Mouse (Mus musculus) forebrain, embryonic 11.5 days (tissue): ENCODE results near the gene Tiam1. TPM values are rescaled to one million over a fixed set of nuclear protein-coding genes. Genes with fewer than 3 reads are reported as not detected.

Experiments used
- ATAC-seq: fragments of 200-750 bp; cut with Nextera tagmentation; replicated peaks from 2 replicates; pipeline ENCODE4 v1.8.0; 2017; ENCODE audit warnings: moderate TSS enrichment; ENCODE audit not compliant: low FRiP score
- DNase-seq: peaks from one replicate; pipeline ENCODE4 v3.0.0-alpha.2; 2017; ENCODE audit warnings: low spot score
- H3K27ac ChIP-seq: fragments of 300-500 bp; sonication (generic); 2 replicates; pipeline ENCODE4 v1.5.1; 2014; ENCODE audit warnings: low read depth, low read length
- H3K27me3 ChIP-seq: fragments of 300-500 bp; sonication (generic); 2 replicates; pipeline ENCODE4 v1.6.1; 2014; ENCODE audit warnings: mild to moderate bottlenecking, low read length, mixed read lengths; ENCODE audit not compliant: control insufficient read depth, insufficient read depth
- H3K36me3 ChIP-seq: fragments of 300-500 bp; sonication (generic); 2 replicates; pipeline ENCODE4 v1.6.1; 2014; ENCODE audit warnings: mild to moderate bottlenecking, low read length, moderate library complexity, mixed read lengths; ENCODE audit not compliant: control insufficient read depth, insufficient read depth
- H3K4me1 ChIP-seq: fragments of 300-500 bp; sonication (generic); replicated peaks from 2 replicates; pipeline ENCODE4 v1.6.1; 2014; ENCODE audit warnings: low read length, mixed read lengths; ENCODE audit not compliant: control insufficient read depth, insufficient read depth
- H3K4me2 ChIP-seq: fragments of 300-500 bp; sonication (generic); 2 replicates; pipeline ENCODE4 v1.6.1; 2014; ENCODE audit warnings: low read depth, mild to moderate bottlenecking, low read length, moderate library complexity, mixed read lengths; ENCODE audit not compliant: severe bottlenecking
- H3K4me3 ChIP-seq: fragments of 300-500 bp; sonication (generic); 2 replicates; pipeline ENCODE4 v1.5.1; 2014; ENCODE audit warnings: low read depth, low read length
- H3K9ac ChIP-seq: fragments of 300-500 bp; sonication (generic); 2 replicates; pipeline ENCODE4 v1.6.1; 2014; ENCODE audit warnings: low read length
- H3K9me3 ChIP-seq: fragments of 300-500 bp; sonication (generic); 2 replicates; pipeline ENCODE4 v1.6.1; 2016; ENCODE audit warnings: low read length, mixed read lengths; ENCODE audit not compliant: control insufficient read depth
- WGBS: fragments of 180-500 bp; shearing (Covaris S2); extraction: QIAGEN DNeasy Blood & Tissue Kit; methylation state at CpG from one replicate; pipeline ENCODE4 v1.1.7; 2014; 5-methylcytosine and 5-hydroxymethylcytosine counted together
- polyA plus RNA-seq: library from polyadenylated mRNA; unstranded; fragments of >200 nt; fragmentation: Nextera tagmentation; extraction: Ambion mirVana; gene quantifications from 2 replicates; pipeline ENCODE4 v1.2.1, GENCODE M21; 2014

Tiam1 gene
- polyA plus RNA-seq: 22.7 and 30.4 TPM in 2 replicates

DNA sequence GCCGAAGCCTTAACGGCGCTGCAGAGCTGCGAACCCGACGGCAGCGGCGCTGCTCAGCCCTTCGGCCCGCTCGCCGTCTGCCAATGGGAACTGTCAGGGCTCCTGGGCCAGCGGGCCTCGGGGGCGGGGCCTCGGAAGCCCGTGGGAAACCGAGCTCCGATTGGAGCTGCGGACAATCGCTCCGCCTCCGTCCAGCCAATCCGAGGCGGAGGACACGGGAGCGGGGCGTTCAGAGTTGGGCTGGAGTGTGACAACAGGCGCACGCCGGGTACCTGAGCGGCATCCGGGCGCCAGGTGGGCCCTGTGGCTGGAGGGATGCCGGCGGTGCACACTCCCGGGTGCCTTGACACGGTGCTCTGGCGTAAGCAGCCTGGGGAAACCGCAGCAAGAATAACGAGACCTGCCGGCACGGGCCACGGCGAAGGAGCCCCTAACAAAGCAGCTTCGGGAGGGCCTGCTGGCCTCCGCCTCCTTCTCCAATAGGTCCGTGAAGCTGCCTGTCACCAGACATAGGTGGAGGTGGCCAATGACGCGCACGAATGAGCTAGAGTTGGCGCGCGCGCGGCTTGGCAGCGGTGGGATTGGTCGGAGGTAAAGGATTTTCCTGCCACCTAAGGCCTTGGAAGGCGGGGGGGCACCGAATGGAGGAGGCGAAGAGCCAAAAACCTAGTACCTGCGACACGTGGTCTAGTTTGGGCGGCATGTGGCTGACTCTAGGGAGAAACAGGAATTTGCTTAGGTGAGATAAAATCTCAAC is at the start of gene Tiam1:
Tiam1 (minus strand) TSS at position 10 of the 757 bp plus-strand sequence.
- peak within 1 kb of the TSS; percentile 79 for H3K27ac ChIP-seq
- peak; percentile 98 for ATAC-seq

GRCm38 (mm10) chr16:90191289-90191688 is 47.7 kb upstream of the Tiam1 start:
- no peak for ATAC-seq
- no peaks in the 10 kb centered on the region for H3K4me1 ChIP-seq
- WGBS: 77% methylated on average over 6 of the region's 6 CpGs

More for the DNA sequence above, at the start of gene Tiam1:
- no peaks in the 10 kb centered on the region for H3K27me3 ChIP-seq
- peak within 1 kb of the TSS; percentile 59 for H3K4me2 ChIP-seq
- peak within 1 kb of the TSS; percentile 70 for H3K9ac ChIP-seq
- peak within 1 kb of the TSS; percentile 55 for H3K4me3 ChIP-seq
- H3K36me3 ChIP-seq: no peaks in the 10 kb centered on the region
- WGBS: under 1% methylated on average over 64 of the region's 64 CpGs
- no peaks in the 10 kb centered on the region for H3K9me3 ChIP-seq
- peak; percentile 98 for DNase-seq
- H3K4me1 ChIP-seq: peaks cover 7% of the 10 kb centered on the region

GRCm38 (mm10) chr16:90187453-90187852 is 43.9 kb upstream of the Tiam1 start:
- DNase-seq (no peak), ATAC-seq (0 out of 2 replicates have a peak, but pooled peaks have one; percentile 20)
- H3K9ac ChIP-seq: no peak overlapping the region
- no peak overlapping the region for H3K27ac ChIP-seq
- H3K4me3 ChIP-seq: no peak overlapping the region
- no peaks in the 10 kb centered on the region for H3K27me3 ChIP-seq
- 49% methylated on average over 13 of the region's 13 CpGs for WGBS
- no peaks in the 10 kb centered on the region for H3K36me3 ChIP-seq
- H3K4me2 ChIP-seq: no peak overlapping the region
- no peaks in the 10 kb centered on the region for H3K9me3 ChIP-seq
- no peaks in the 10 kb centered on the region for H3K4me1 ChIP-seq

More at GRCm38 (mm10) chr16:90191289-90191688, 47.7 kb upstream of the Tiam1 start:
- no peak for DNase-seq
- Histone ChIP-seq H3K9me3 (no peaks in the 10 kb centered on the region), H3K4me2 (no peak overlapping the region), H3K9ac (no peak overlapping the region), H3K27me3 (no peaks in the 10 kb centered on the region), H3K27ac (no peak overlapping the region), H3K4me3 (no peak overlapping the region), H3K36me3 (no peaks in the 10 kb centered on the region)

DNA sequence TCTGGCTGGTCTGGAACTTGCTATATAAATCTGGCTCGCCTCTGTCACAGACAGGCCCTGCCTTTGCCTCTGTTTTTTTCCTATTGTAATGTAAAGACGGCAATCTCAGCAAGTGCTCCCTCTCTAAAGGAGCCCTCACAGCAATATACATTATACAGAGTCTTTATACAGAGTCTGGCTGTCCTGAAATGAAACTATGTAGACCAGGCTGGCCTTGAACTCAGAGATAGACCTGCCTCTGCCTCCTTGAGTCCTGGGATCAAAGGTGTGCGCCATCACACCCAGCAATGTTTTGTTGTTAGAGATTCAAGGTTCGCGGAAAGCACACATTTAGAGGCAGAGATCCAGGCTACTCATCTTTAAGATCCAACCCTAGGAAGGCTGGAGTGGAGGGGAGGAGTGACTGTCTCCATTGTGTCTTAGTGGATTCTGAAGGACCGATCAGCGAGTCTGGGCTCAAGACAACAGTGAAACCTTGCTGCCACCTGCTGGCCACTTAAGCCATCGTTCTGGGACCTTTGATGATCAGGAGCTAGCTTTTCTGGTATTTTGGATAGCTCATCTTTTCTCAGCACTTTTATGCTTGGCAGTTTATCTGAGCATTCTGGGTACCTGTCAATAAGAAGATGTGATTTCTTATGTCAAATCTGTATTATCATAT is 42.5 kb upstream of the Tiam1 start:
- Histone ChIP-seq H3K4me3 (no peak overlapping the region), H3K4me2 (no peak overlapping the region), H3K9ac (no peak overlapping the region), H3K27ac (no peak overlapping the region), H3K27me3 (no peaks in the 10 kb centered on the region), H3K4me1 (no peaks in the 10 kb centered on the region), H3K9me3 (no peaks in the 10 kb centered on the region), H3K36me3 (no peaks in the 10 kb centered on the region)
- ATAC-seq (peak; percentile 77), DNase-seq (peak; percentile 85)
- 46% methylated on average over 8 of the region's 8 CpGs for WGBS

DNA sequence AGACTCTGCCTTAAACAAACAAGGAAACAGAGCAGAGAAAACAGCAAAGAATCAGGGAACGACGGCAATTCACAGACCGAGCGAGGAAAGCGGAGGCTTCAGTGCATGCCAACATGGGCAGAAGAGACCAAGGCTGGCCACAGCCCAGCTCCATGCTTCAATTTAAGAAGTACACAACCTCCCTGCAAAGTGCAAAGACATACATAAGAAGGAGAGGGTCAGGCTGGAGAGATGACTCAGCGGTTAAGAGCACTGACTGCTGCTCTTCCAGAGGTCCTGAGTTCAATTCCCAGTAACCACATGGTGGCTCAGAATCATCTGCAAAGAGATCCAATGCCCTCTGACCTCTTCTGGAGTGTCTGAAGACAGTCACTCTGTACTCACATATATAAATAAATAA is 40.6 kb upstream of the Tiam1 start:
- Histone ChIP-seq H3K4me3 (no peak overlapping the region), H3K36me3 (no peaks in the 10 kb centered on the region), H3K9me3 (no peaks in the 10 kb centered on the region), H3K9ac (no peak overlapping the region), H3K4me2 (no peak overlapping the region), H3K27me3 (no peaks in the 10 kb centered on the region), H3K27ac (no peak overlapping the region), H3K4me1 (no peaks in the 10 kb centered on the region)
- ATAC-seq (no peak), DNase-seq (no peak)
- 85% methylated on average over 6 of the region's 6 CpGs for WGBS

DNA sequence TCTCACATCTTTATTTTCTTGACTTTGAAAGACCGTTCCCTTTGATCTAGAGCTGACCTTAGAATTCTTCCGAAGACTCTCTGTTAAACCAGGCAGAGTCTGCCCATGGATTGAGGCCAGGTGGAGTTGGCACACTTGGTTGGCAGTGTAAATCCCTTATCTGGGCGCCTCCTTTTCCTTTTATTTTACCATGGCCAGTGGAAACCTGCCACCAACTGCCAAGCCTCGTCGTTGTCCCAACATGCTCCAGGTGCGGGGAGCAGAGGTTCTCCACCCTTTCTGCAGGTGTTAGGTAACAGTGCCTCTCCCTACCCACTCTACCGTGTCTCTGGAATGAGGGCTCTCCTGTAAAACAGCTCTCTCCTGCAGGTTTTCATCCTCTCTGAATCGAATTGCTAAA is 38.1 kb upstream of the Tiam1 start:
- ATAC-seq (no peak), DNase-seq (no peak)
- Histone ChIP-seq H3K36me3 (no peaks in the 10 kb centered on the region), H3K4me3 (no peak overlapping the region), H3K4me2 (no peak overlapping the region), H3K4me1 (peaks cover under 1% of the 10 kb centered on the region; the same call in 1 of the 2 replicates), H3K9ac (no peak overlapping the region), H3K27me3 (no peaks in the 10 kb centered on the region), H3K9me3 (no peaks in the 10 kb centered on the region), H3K27ac (no peak overlapping the region)
- 87% methylated on average over 8 of the region's 8 CpGs for WGBS

GRCm38 (mm10) chr16:90180975-90181374 is 37.4 kb upstream of the Tiam1 start:
- no peak overlapping the region for H3K9ac ChIP-seq
- 83% methylated on average over 6 of the region's 6 CpGs for WGBS
- ATAC-seq: no peak

DNA sequence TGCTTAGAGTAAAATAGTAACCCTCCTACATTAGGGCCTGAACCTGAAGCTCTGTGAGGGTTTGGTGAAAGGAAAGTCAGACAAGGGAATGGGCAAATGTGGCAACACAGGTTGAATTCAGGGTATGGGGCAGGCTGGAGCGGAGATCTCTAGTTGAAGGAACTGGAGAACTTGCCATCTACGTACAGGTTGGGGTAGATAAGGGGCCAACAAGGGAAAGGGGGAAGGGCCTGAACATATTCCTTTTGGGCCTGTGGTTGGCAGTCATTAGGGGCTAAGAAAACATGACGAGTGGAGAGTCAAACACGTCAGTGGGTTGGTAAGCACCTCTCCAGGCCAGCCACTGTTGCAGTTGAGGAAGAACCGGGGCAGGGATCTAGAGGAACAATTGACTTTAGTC is 36.3 kb upstream of the Tiam1 start:
- Histone ChIP-seq H3K4me1 (peaks cover 6% of the 10 kb centered on the region; the same call in 1 of the 2 replicates), H3K36me3 (no peaks in the 10 kb centered on the region), H3K4me3 (no peak overlapping the region), H3K27ac (no peak overlapping the region), H3K4me2 (no peak overlapping the region), H3K27me3 (no peaks in the 10 kb centered on the region), H3K9ac (no peak overlapping the region), H3K9me3 (no peaks in the 10 kb centered on the region)
- DNase-seq (no peak), ATAC-seq (no peak)
- 89% methylated on average over 5 of the region's 5 CpGs for WGBS

More at GRCm38 (mm10) chr16:90180975-90181374, 37.4 kb upstream of the Tiam1 start:
- Histone ChIP-seq H3K36me3 (no peaks in the 10 kb centered on the region), H3K9me3 (no peaks in the 10 kb centered on the region), H3K4me2 (no peak overlapping the region), H3K27me3 (no peaks in the 10 kb centered on the region), H3K27ac (no peak overlapping the region), H3K4me1 (peaks cover 6% of the 10 kb centered on the region; the same call in 1 of the 2 replicates), H3K4me3 (no peak overlapping the region)
- no peak for DNase-seq
